Mouse (Mus musculus) CH12.LX (cell line): ENCODE data around the gene Col28a1.

ENCODE experiments used
- CHD1 ChIP-seq: IDR thresholded peaks from 2 replicates; pipeline ENCODE4 v1.6.1; 2012; ENCODE audit warnings: low read depth, low read length, improper control_type of control experiment, inconsistent platforms
- CTCF ChIP-seq, 2 experiments: IDR thresholded peaks in 1 of 2; conservative IDR thresholded peaks in 1 of 2; 2 replicates each; pipeline ENCODE4 v1.5.1; 2011 to 2012; ENCODE audit warnings: low read depth in 2 of 2, low read length in 2 of 2, improper control_type of control experiment in 1 of 2, inconsistent platforms in 1 of 2, mild to moderate bottlenecking in 1 of 2, moderate library complexity in 1 of 2
- MAZ ChIP-seq: IDR thresholded peaks from 2 replicates; pipeline ENCODE4 v1.6.1; 2012; ENCODE audit warnings: low read depth, mild to moderate bottlenecking, inconsistent platforms, low read length, improper control_type of control experiment, moderate library complexity
- NRF1 ChIP-seq: IDR thresholded peaks from 2 replicates; pipeline ENCODE4 v1.6.1; 2014; ENCODE audit warnings: low read depth, mild to moderate bottlenecking, inconsistent platforms, low read length, improper control_type of control experiment, moderate library complexity
- POLR2A ChIP-seq: IDR thresholded peaks from 2 replicates; pipeline ENCODE4 v1.6.1; 2011; ENCODE audit warnings: low read depth, mild to moderate bottlenecking, improper control_type of control experiment, low read length
- RAD21 ChIP-seq: IDR thresholded peaks from 2 replicates; pipeline ENCODE4 v1.6.1; 2011; ENCODE audit warnings: low read depth, mild to moderate bottlenecking, low read length, improper control_type of control experiment, moderate library complexity
- UBTF ChIP-seq: IDR thresholded peaks from 2 replicates; pipeline ENCODE4 v1.6.1; 2012; ENCODE audit warnings: low read depth, mild to moderate bottlenecking, inconsistent platforms, low read length, improper control_type of control experiment, moderate library complexity

DNA sequence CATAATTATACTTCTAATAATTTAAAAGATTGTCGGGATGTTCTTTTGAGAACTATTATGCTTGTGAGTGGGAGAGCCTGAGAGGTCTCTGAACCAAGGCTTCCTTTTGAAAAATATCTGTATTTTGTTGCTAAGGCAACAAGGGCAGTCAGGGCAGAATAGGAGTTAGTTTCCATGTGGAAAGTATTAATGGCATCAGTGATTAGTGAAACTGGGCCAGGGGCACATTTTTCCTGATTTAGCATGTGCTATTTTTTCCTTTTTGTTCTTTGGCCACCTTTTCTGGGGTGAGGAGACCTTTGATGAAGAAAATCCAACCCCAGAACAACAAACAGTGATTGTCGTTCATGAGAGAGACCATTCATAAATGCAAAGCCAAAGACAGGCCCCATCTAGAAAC lies 43.5 kb downstream of the Col28a1 start:
- no peak for TF ChIP-seq MAZ
- TF ChIP-seq CTCF (conservative IDR thresholded peaks at IDR 0.05 in 1 of 2, IDR thresholded peaks at IDR 0.05 in 1 of 2; ENCODE audit: low read depth in 2 of 2, low read length in 2 of 2), result no peak
- TF ChIP-seq POLR2A, result no peak
- no peak for TF ChIP-seq CHD1
- no peak for TF ChIP-seq RAD21
- no peak for TF ChIP-seq UBTF
- no peak for TF ChIP-seq NRF1
